Mouse (Mus musculus): Measurements from ENCODE around the gene Myh7b.

GRCm38 (mm10) chr2:155637411-155637810 is 26.4 kb downstream of the Myh7b start:
- TF ChIP-seq EP300 (IDR thresholded peaks at IDR 0.05) (no peak), CTCF (IDR thresholded peaks at IDR 0.05) (no peak)

Data from lung, postnatal 0 days (tissue).